Mouse (Mus musculus) forebrain, embryonic 15.5 days (tissue): Measurements from ENCODE around the gene Zfp277. TPM values are rescaled to one million over a fixed set of nuclear protein-coding genes. Genes with fewer than 3 reads are reported as not detected.
A peak's percentile ranks its signal among the peaks of the same experiment; 100 is the strongest.

ENCODE experiments used
- ATAC-seq: fragments of 200-750 bp; cut with Nextera tagmentation; replicated peaks from 2 replicates; pipeline ENCODE4 v1.8.0; 2017; ENCODE audit warnings: mild to moderate bottlenecking, moderate TSS enrichment, moderate library complexity
- H3K27ac ChIP-seq: fragments of 300-500 bp; sonication (generic); replicated peaks from 2 replicates; pipeline ENCODE4 v1.5.1; 2015; ENCODE audit warnings: mild to moderate bottlenecking, inconsistent platforms
- H3K27me3 ChIP-seq: fragments of 300-500 bp; sonication (generic); 2 replicates; pipeline ENCODE4 v1.6.1; 2015; ENCODE audit warnings: inconsistent platforms
- H3K36me3 ChIP-seq: fragments of 300-500 bp; sonication (generic); 2 replicates; pipeline ENCODE4 v1.6.1; 2015; ENCODE audit warnings: mild to moderate bottlenecking, inconsistent platforms
- H3K4me1 ChIP-seq: fragments of 300-500 bp; sonication (generic); 2 replicates; pipeline ENCODE4 v1.6.1; 2015; ENCODE audit warnings: inconsistent platforms
- H3K4me2 ChIP-seq: fragments of 300-500 bp; sonication (generic); replicated peaks from 2 replicates; pipeline ENCODE4 v1.6.1; 2015; ENCODE audit warnings: mild to moderate bottlenecking, inconsistent platforms
- H3K4me3 ChIP-seq: fragments of 300-500 bp; sonication (generic); 2 replicates; pipeline ENCODE4 v1.5.1; 2015; ENCODE audit warnings: mild to moderate bottlenecking, inconsistent platforms
- H3K9ac ChIP-seq: fragments of 300-500 bp; sonication (generic); replicated peaks from 2 replicates; pipeline ENCODE4 v1.6.1; 2015; ENCODE audit warnings: mild to moderate bottlenecking, inconsistent platforms
- H3K9me3 ChIP-seq: fragments of 300-500 bp; sonication (generic); 2 replicates; pipeline ENCODE4 v1.6.1; 2016; ENCODE audit warnings: inconsistent platforms
- WGBS: fragments of 180-500 bp; shearing (Covaris S2); methylation state at CpG from one replicate; pipeline ENCODE4 v1.1.7; 2015; ENCODE audit warnings: mixed read lengths; 5-methylcytosine and 5-hydroxymethylcytosine counted together
- polyA plus RNA-seq: library from polyadenylated mRNA; unstranded; fragments of >200 nt; fragmentation: Nextera tagmentation; extraction: Ambion mirVana; gene quantifications from 2 replicates; pipeline ENCODE4 v1.2.1, GENCODE M21; 2015

Zfp277 gene
- polyA plus RNA-seq, 1 experiment from 2014 or later = 27.5 TPM

DNA sequence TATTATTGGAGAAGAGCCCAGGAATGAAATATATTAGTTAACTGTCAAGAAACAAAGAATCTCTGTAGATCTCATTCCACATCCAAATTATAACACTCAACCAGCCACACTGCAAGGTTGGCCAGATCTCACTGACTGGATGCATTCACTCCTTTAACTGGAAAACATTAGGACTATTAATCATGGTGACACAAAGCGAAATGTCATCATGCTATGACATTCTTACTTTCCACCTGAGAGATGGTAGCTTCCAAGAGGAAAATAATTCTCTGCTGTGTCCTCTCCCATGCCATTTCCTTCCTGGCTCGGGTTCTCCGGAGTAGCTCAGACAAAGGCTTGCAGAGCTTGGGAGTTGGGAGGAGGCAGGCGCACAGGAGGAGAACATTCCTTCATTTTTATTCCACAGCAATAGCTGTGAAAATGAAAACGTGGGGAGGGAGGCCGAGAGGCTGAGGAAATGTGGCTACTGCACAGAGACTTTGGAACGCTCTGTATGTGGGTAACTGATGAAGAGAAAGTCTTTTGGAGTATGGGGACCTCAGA is 17.1 kb upstream of the Zfp277 start:
- Histone ChIP-seq H3K9me3 (no peaks in the 10 kb centered on the region), H3K4me2 (no peak overlapping the region), H3K36me3 (no peaks in the 10 kb centered on the region), H3K4me1 (peaks cover 18% of the 10 kb centered on the region), H3K27ac (peak overlapping the region; percentile 12), H3K27me3 (no peaks in the 10 kb centered on the region), H3K9ac (no peak overlapping the region), H3K4me3 (no peak overlapping the region)
- WGBS = 40% methylated on average over 7 of the region's 7 CpGs
- ATAC-seq = no peak

DNA sequence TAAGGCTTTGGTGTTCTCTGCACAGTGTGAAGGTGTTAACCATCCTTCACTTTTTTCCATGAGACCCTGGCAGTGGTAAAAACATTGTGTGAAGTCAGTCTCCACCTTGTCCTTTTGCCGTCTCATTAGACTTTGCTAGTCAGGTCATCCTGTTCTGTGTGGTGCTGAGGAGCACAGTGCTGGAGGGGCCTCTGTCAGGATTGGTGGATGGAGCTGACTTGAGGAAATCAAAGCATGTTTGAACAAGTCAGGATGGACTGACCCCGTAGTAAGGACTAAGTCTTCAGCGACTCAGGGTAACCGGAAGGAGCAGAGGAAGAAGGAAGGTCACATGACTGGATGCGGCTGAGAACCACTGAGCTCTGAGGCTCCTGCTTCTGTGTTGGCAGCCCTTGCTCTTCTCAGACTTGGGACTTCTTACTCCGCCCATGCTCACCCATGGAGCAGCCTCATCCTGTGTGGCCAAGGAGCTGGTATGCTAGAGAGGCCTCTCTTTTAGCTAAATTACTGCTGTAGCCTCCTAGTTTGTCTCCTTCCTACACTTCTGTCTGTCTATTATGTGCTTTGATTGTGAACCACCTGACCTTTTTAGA is 14.1 kb upstream of the Zfp277 start:
- Histone ChIP-seq H3K9me3 (no peaks in the 10 kb centered on the region), H3K27ac (no peak overlapping the region), H3K27me3 (no peaks in the 10 kb centered on the region), H3K36me3 (no peaks in the 10 kb centered on the region), H3K4me2 (no peak overlapping the region), H3K9ac (no peak overlapping the region), H3K4me1 (peaks cover 16% of the 10 kb centered on the region), H3K4me3 (no peak overlapping the region)
- ATAC-seq = no peak
- 80% methylated on average over 6 of the region's 6 CpGs for whole genome bisulfite sequencing

DNA sequence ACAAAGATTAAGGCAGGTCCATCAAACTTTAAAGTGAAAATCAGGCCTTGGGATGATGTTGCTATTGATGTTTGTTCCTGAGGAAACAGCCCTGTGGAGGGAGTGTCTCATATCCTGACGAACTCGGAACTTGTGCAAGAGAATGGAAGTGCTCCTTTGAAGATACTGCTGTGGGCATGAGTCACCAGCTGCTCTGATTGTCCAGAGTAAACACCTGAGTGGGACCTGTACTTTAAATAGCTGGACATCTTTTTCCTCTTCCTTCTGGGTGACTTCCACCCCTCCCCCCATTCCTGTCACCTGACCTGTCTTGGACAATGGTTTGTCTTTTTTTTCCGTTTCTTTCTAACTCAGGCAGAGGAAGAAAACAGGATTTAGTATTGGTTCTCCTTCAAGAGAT is 13.3 kb upstream of the Zfp277 start:
- no peaks in the 10 kb centered on the region for H3K9me3 ChIP-seq
- 71% methylated on average over 3 of the region's 3 CpGs for WGBS
- H3K27me3 ChIP-seq = no peaks in the 10 kb centered on the region
- H3K36me3 ChIP-seq = no peaks in the 10 kb centered on the region
- H3K27ac ChIP-seq = no peak overlapping the region
- H3K4me1 ChIP-seq = peaks cover 8% of the 10 kb centered on the region
- H3K4me2 ChIP-seq = no peak overlapping the region
- no peak overlapping the region for H3K4me3 ChIP-seq
- H3K9ac ChIP-seq = no peak overlapping the region
- ATAC-seq = no peak

DNA sequence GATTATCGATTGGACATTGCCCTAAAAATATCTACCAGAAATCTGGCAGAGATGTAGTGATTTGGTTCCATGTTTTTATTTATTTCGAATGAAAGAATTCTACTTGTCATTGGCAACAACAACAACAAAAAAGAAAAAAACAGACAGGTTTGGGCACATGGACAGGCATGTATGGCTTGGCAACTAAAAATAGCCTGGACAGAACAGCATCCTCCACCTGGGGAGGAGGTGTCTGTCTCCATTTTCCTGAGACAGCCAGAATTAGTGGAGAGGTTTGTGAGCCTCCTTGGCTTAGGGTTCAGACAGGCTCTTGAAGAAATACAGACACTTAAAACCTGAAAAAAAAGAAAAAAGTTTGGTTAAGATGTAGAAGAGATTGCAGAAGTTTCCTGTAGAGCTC is 10.8 kb upstream of the Zfp277 start:
- Histone ChIP-seq H3K4me1 (no peaks in the 10 kb centered on the region), H3K9me3 (no peaks in the 10 kb centered on the region)

DNA sequence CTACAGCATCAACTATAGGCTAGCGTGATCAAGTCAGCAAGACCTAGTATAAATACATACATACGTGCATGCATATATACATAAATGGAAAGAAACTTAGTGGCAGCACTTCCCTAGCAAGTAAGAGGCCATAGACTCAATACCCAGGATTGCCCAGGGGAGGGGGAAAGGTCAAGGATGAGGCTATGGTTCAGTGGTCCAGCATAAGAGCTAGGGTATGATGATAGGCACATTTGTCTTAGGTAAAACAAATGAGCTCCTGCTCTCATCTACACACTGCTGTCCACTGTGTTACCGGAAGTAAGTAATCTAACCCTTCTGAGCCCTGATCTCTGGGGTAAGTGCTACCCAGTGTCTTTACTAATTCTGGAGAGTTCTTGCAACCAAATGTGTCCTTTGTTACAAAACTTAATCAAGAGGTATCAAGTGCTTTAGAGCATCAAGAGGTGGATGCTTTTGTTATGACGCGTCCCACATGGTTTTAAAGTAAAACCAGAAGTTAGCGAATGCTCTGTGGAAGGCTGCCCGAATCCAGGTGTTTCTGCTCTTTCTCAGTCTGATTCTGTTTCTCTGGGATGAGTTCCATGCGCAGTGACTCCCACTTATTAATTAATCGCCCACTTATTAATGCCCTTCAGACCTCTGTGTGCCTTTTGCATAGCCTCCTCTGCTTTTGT is 3.6 kb upstream of the Zfp277 start:
- H3K27ac ChIP-seq = no peak overlapping the region
- H3K4me2 ChIP-seq = no peak overlapping the region
- WGBS = 83% methylated on average over 9 of the region's 9 CpGs
- H3K4me1 ChIP-seq = peaks cover 22% of the 10 kb centered on the region
- H3K9me3 ChIP-seq = no peaks in the 10 kb centered on the region
- no peaks in the 10 kb centered on the region for H3K36me3 ChIP-seq
- H3K4me3 ChIP-seq = no peak overlapping the region
- no peaks in the 10 kb centered on the region for H3K27me3 ChIP-seq
- ATAC-seq = no peak
- H3K9ac ChIP-seq = no peak overlapping the region

More for the DNA sequence above, 10.8 kb upstream of the Zfp277 start:
- 93% methylated on average over 2 of the region's 2 CpGs for WGBS
- no peak overlapping the region for H3K9ac ChIP-seq
- no peaks in the 10 kb centered on the region for H3K36me3 ChIP-seq
- no peaks in the 10 kb centered on the region for H3K27me3 ChIP-seq
- H3K4me3 ChIP-seq = no peak overlapping the region
- no peak overlapping the region for H3K4me2 ChIP-seq
- no peak for ATAC-seq
- no peak overlapping the region for H3K27ac ChIP-seq

- Histone ChIP-seq H3K27me3 (no peaks in the 10 kb centered on the region), H3K4me2 (peak overlapping the region; percentile 91), H3K4me3 (peak overlapping the region; percentile 85), H3K9ac (peak overlapping the region; percentile 86), H3K4me1 (peaks cover 22% of the 10 kb centered on the region), H3K36me3 (no peaks in the 10 kb centered on the region), H3K9me3 (no peaks in the 10 kb centered on the region), H3K27ac (peak overlapping the region; percentile 95)
- 18% methylated on average over 10 of the region's 10 CpGs for WGBS
- no peak for ATAC-seq
Measured at GRCm38 (mm10) chr12:40447561-40448355, 2.1 kb upstream of the Zfp277 start.

DNA sequence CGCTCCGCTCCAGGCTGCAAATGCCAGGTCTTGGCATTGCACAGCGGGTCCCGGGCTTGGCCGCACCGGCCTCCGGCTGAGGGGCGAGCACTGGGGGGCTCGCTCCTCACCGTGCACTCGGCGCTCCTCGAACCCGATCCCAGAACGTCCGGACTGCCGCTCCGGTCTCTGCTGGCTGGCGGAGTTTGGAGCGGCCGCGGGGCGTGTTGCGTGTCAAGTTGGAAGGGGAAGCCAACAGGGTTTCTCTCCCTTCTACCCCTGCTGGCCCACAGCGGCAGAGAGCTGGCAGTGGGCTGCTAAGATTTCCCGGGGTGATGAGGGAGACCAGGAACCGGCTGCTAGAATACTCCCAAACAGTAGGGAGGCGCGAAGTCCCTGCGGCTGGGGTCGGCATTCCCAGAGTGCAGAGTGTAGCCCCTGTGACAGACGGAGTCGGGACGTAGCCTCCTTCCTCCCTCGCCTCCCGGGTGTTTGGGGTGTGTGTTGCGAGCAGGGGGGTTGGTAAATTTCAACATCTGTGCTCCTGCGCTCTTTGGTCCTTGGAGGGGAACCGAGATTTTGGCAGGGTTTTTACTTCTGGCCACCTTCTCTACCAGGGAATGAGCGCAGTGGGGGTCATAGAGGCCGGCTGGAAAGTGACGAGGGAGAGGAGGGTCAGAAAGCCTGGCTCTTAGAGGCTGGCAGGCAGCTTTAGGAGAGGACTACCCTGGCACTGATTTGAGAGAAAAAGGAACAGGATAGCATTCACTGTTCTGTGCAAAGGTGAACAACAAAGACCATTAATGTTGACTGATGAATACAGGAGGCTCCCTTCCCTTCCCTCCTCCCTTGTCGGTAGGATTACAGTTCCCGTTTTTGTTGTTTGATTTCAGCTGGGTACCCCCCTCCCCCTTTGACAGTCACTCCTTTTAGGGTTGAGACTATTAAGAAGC is 1.0 kb upstream of the Zfp277 start:
- peak overlapping the region; percentile 85 for H3K4me3 ChIP-seq
- peak; percentile 11 for ATAC-seq
- under 1% methylated on average over 44 of the region's 44 CpGs for WGBS
- no peaks in the 10 kb centered on the region for H3K9me3 ChIP-seq
- H3K27ac ChIP-seq = peak overlapping the region; percentile 95
- H3K4me2 ChIP-seq = peak overlapping the region; percentile 91
- H3K27me3 ChIP-seq = no peaks in the 10 kb centered on the region
- H3K36me3 ChIP-seq = no peaks in the 10 kb centered on the region
- peaks cover 22% of the 10 kb centered on the region for H3K4me1 ChIP-seq
- peak overlapping the region; percentile 86 for H3K9ac ChIP-seq

DNA sequence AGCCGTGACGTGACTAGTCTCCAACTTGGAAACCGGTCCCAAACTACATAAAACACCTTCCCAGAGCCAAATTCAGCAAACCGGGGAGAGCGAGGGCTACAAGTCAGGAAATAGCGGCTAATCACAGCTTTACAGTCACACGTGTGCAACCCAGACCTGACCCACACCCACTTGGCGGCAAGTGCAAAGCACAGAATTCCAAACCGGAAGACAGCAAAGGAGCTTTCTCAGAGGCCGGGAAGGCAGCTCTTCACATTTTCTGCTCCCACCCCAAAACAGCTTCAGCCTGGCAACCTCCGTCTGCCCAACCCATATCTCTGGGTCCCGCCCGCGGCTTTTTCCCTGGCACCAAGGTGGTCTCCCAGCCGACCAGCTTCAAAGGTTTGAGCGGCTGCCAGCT is 496 bp downstream of the Zfp277 start:
- peaks cover 22% of the 10 kb centered on the region for H3K4me1 ChIP-seq
- H3K4me2 ChIP-seq = peak overlapping the region; percentile 73
- 1% methylated on average over 16 of the region's 16 CpGs for WGBS
- H3K4me3 ChIP-seq = peak overlapping the region; percentile 85
- peak overlapping the region; percentile 65 for H3K9ac ChIP-seq
- H3K36me3 ChIP-seq = no peaks in the 10 kb centered on the region
- H3K27ac ChIP-seq = no peak overlapping the region; the same call in 1 of the 2 replicates
- no peaks in the 10 kb centered on the region for H3K9me3 ChIP-seq
- ATAC-seq = peak; percentile 9; the same call in 1 of the 2 replicates
- no peaks in the 10 kb centered on the region for H3K27me3 ChIP-seq

DNA sequence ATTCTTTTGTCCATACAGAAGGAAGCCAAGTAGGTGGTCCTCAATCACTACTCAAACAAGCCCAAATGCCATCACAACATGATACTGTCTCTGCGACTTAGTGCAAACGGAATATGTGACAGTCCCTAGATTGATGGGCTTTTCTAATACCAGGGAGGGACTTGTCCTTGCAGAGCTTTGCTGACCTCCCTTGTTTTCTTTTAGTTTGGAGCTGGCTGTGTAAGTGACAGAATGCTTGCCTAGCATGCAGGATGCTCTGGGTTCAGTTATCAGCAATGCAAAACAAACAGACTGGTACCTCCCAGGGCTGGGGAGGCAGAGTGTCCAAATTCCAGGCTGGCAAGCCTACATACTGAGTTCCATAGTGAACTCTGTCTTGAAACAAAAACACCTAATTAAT is 7.7 kb downstream of the Zfp277 start:
- no peaks in the 10 kb centered on the region for H3K27me3 ChIP-seq
- H3K36me3 ChIP-seq = no peaks in the 10 kb centered on the region
- H3K4me3 ChIP-seq = no peak overlapping the region
- H3K4me2 ChIP-seq = no peak overlapping the region
- no peak for ATAC-seq
- no peak overlapping the region for H3K9ac ChIP-seq
- peaks cover 3% of the 10 kb centered on the region; the same call in 1 of the 2 replicates for H3K4me1 ChIP-seq
- no peaks in the 10 kb centered on the region for H3K9me3 ChIP-seq
- WGBS = 13% methylated on average over 2 of the region's 2 CpGs
- no peak overlapping the region for H3K27ac ChIP-seq

GRCm38 (mm10) chr12:40434101-40434500 is 11.6 kb downstream of the Zfp277 start:
- Histone ChIP-seq H3K27me3 (no peaks in the 10 kb centered on the region), H3K9me3 (no peaks in the 10 kb centered on the region), H3K4me1 (peaks cover 6% of the 10 kb centered on the region; the same call in 1 of the 2 replicates), H3K4me3 (no peak overlapping the region), H3K36me3 (no peaks in the 10 kb centered on the region), H3K9ac (no peak overlapping the region), H3K27ac (no peak overlapping the region), H3K4me2 (no peak overlapping the region)
- WGBS = 35% methylated on average over 3 of the region's 3 CpGs
- no peak for ATAC-seq

- H3K4me3 ChIP-seq = no peak overlapping the region
- H3K4me1 ChIP-seq = peaks cover 4% of the 10 kb centered on the region; the same call in 1 of the 2 replicates
- H3K36me3 ChIP-seq = no peaks in the 10 kb centered on the region
- H3K27me3 ChIP-seq = no peaks in the 10 kb centered on the region
- ATAC-seq = 0 out of 2 replicates have a peak, but pooled peaks have one; percentile 35
- H3K27ac ChIP-seq = no peak overlapping the region
- 32% methylated on average over 5 of the region's 5 CpGs for WGBS
- no peak overlapping the region for H3K9ac ChIP-seq
- H3K4me2 ChIP-seq = no peak overlapping the region
- H3K9me3 ChIP-seq = no peaks in the 10 kb centered on the region
Measured at GRCm38 (mm10) chr12:40431075-40431474, 14.6 kb downstream of the Zfp277 start.
